ENCODE assay signal across 20 mouse cellular contexts in genomic region chr2:107231680-107232079, GRCm38 (mm10). TPM values are rescaled to one million over a fixed set of nuclear protein-coding genes. Genes with fewer than 3 reads are reported as not detected.
DNase-seq lines count a peak whose midpoint lies in the region; ATAC-seq and TF ChIP-seq lines count a peak whose summit lies in the region.
"Had no signal": no experiment of that assay in that cellular context is flagged by ENCODE, and none has a peak within 500 bp of the region (broad histone marks: within the 10 kb centered on the region; RNA-seq: fewer than 3 reads in every experiment).

No protein-coding gene starts in this region.

- no peak overlapping the region for H3K9ac ChIP-seq in limb, embryonic 11.5 days (ENCODE audit: low read length)
- no peak overlapping the region for H3K9ac ChIP-seq in heart, embryonic 15.5 days
- H3K9ac ChIP-seq: forebrain, embryonic 13.5 days; hindbrain, embryonic 13.5 days; intestine, embryonic 15.5 days; limb, embryonic 13.5 days; liver, embryonic 14.5 days had no signal

- ATAC-seq in limb, embryonic 11.5 days (ENCODE audit: insufficient number of reproducible peaks, low FRiP score, low TSS enrichment, low read depth): peak; percentile 52; the same call in 1 of the 2 replicates
- peak; percentile 87 for ATAC-seq in G1E (ENCODE audit: extremely low read depth, insufficient number of reproducible peaks, low FRiP score, poor library complexity, severe bottlenecking)
- peak; percentile 32; the same call in 1 of the 2 replicates for ATAC-seq in heart, embryonic 15.5 days (replicated peaks; ENCODE audit: insufficient number of reproducible peaks, insufficient read depth, low FRiP score, low read depth)
- ATAC-seq: forebrain, embryonic 13.5 days; intestine, embryonic 15.5 days had no signal

- no peaks in the 10 kb centered on the region for H3K4me1 ChIP-seq in limb, embryonic 11.5 days (ENCODE audit: control insufficient read depth, insufficient read depth, low read length)
- no peaks in the 10 kb centered on the region for H3K4me1 ChIP-seq in limb, embryonic 10.5 days
- H3K4me1 ChIP-seq in G1E (ENCODE audit: insufficient read depth, low read depth, low read length): peaks cover 8% of the 10 kb centered on the region; the same call in 1 of the 2 replicates
- peaks cover 17% of the 10 kb centered on the region for H3K4me1 ChIP-seq in heart, embryonic 15.5 days (replicated peaks)
- H3K4me1 ChIP-seq: forebrain, embryonic 13.5 days; hindbrain, embryonic 13.5 days; intestine, embryonic 15.5 days; limb, embryonic 13.5 days had no signal

- H3K4me3 ChIP-seq in limb, embryonic 11.5 days (ENCODE audit: low read depth, low read length): no peak overlapping the region
- H3K4me3 ChIP-seq in limb, embryonic 10.5 days: no peak overlapping the region
- no peak overlapping the region for H3K4me3 ChIP-seq in G1E (ENCODE audit: low read depth, low read length)
- H3K4me3 ChIP-seq in heart, embryonic 15.5 days: no peak overlapping the region
- H3K4me3 ChIP-seq: forebrain, embryonic 13.5 days; hindbrain, embryonic 13.5 days; intestine, embryonic 15.5 days; left cerebral cortex, adult 2 months; limb, embryonic 13.5 days had no signal

- no peaks in the 10 kb centered on the region for H3K36me3 ChIP-seq in limb, embryonic 11.5 days (ENCODE audit: control insufficient read depth, insufficient read depth, low read length)
- no peaks in the 10 kb centered on the region for H3K36me3 ChIP-seq in limb, embryonic 10.5 days
- no peaks in the 10 kb centered on the region for H3K36me3 ChIP-seq in G1E (replicated peaks)
- no peaks in the 10 kb centered on the region for H3K36me3 ChIP-seq in heart, embryonic 15.5 days
- H3K36me3 ChIP-seq: hindbrain, embryonic 13.5 days; intestine, embryonic 15.5 days; limb, embryonic 13.5 days had no signal

- no peak for DNase-seq in limb, embryonic 11.5 days (ENCODE audit: low spot score)
- no peak for DNase-seq in limb, embryonic 10.5 days (ENCODE audit: low spot score)
- DNase-seq in 3T3-L1 (ENCODE audit: low read depth, low spot score) (peak; percentile 31), G1E (ENCODE audit: low spot score) (peak; percentile 4)
- DNase-seq in layer of hippocampus, postnatal 10 days (ENCODE audit: low spot score in 2 of 2): no peak
- DNase-seq in cerebellum, adult 18-20 months: no peak
- DNase-seq: adrenal gland, postnatal 25 days; cerebellum, adult 8-10 months; gastrocnemius, postnatal 10 days; kidney, adult 9 months; kidney, postnatal 25 days; thymus, postnatal 25 days had no signal

- H3K9me3 ChIP-seq in limb, embryonic 11.5 days (ENCODE audit: control insufficient read depth, low read length): no peaks in the 10 kb centered on the region
- H3K9me3 ChIP-seq in limb, embryonic 10.5 days (replicated peaks): no peaks in the 10 kb centered on the region
- no peaks in the 10 kb centered on the region for H3K9me3 ChIP-seq in G1E (replicated peaks)
- H3K9me3 ChIP-seq in heart, embryonic 15.5 days (replicated peaks): no peaks in the 10 kb centered on the region
- H3K9me3 ChIP-seq: forebrain, embryonic 13.5 days; hindbrain, embryonic 13.5 days; intestine, embryonic 15.5 days; limb, embryonic 13.5 days had no signal

- no peak overlapping the region for H3K4me2 ChIP-seq in limb, embryonic 11.5 days (ENCODE audit: low read depth, severe bottlenecking)
- no peak overlapping the region for H3K4me2 ChIP-seq in heart, embryonic 15.5 days
- H3K4me2 ChIP-seq: forebrain, embryonic 13.5 days; hindbrain, embryonic 13.5 days; intestine, embryonic 15.5 days; limb, embryonic 13.5 days had no signal

- WGBS in limb, embryonic 11.5 days: 76% methylated on average over 2 of the region's 2 CpGs
- 89% methylated on average over 2 of the region's 2 CpGs for WGBS in limb, embryonic 10.5 days
- WGBS in heart, embryonic 15.5 days: 54% methylated on average over 2 of the region's 2 CpGs

- no peaks in the 10 kb centered on the region for H3K27me3 ChIP-seq in limb, embryonic 11.5 days (ENCODE audit: control insufficient read depth, insufficient read depth, low read length)
- no peaks in the 10 kb centered on the region for H3K27me3 ChIP-seq in limb, embryonic 10.5 days (ENCODE audit: low read depth, poor library complexity, severe bottlenecking)
- H3K27me3 ChIP-seq in G1E (ENCODE audit: insufficient read depth, low read length): no peaks in the 10 kb centered on the region
- no peaks in the 10 kb centered on the region for H3K27me3 ChIP-seq in heart, embryonic 15.5 days
- H3K27me3 ChIP-seq: forebrain, embryonic 13.5 days; hindbrain, embryonic 13.5 days; intestine, embryonic 15.5 days; limb, embryonic 13.5 days had no signal

- no peak for TF ChIP-seq CTCF in G1E (IDR thresholded peaks at IDR 0.05; ENCODE audit: low read depth, low read length)

- H3K27ac ChIP-seq in limb, embryonic 11.5 days (replicated peaks; ENCODE audit: low read depth, low read length): no peak overlapping the region
- H3K27ac ChIP-seq in limb, embryonic 10.5 days: no peak overlapping the region
- H3K27ac ChIP-seq in heart, embryonic 15.5 days: no peak overlapping the region
- H3K27ac ChIP-seq: forebrain, embryonic 13.5 days; hindbrain, embryonic 13.5 days; intestine, embryonic 15.5 days; left cerebral cortex, adult 2 months; limb, embryonic 13.5 days; liver, embryonic 14.5 days; macrophage had no signal

RNA-seq across cellular contexts. Expression of gene Kcna4, which starts 58.8 kb away (rescaled TPM):
- 0.09 TPM in 2 replicates for polyA plus RNA-seq in limb, embryonic 11.5 days (2014; fragmentation: Nextera tagmentation; extraction: Ambion mirVana)
- 0.05 and 0.06 TPM in 2 replicates for polyA plus RNA-seq in limb, embryonic 10.5 days (2016; fragmentation: Nextera tagmentation; extraction: Ambion mirVana)
- total RNA-seq in G1E (2014; fragmentation: Nextera tagmentation) (not detected in 2 replicates), G1E (2017) (under 0.01 and 0.11 TPM in 2 replicates)
- polyA plus RNA-seq in G1E (2012): not detected in 2 replicates
- 5.0 and 6.6 TPM in 2 replicates for polyA plus RNA-seq in heart, embryonic 15.5 days (2015; fragmentation: Nextera tagmentation; extraction: Ambion mirVana)
- total RNA-seq in layer of hippocampus, postnatal 10 days (2021): 10 to 100 TPM; 38.5 to 46.7 TPM
- polyA plus RNA-seq: macrophage had no signal

Comparison
In these comparisons a context has a peak if more than half of its experiments do, and no peak if none do; other contexts are left out.
1. ATAC-seq: peak in every context shown above with its lines; median percentile 87 in G1E; 52 in limb, embryonic 11.5 days; 32 in heart, embryonic 15.5 days.
2. DNase-seq: peak in 3T3-L1 (single experiment) and G1E (single experiment); none in limb, embryonic 11.5 days (single experiment), limb, embryonic 10.5 days (single experiment), layer of hippocampus, postnatal 10 days (0 of 2) and cerebellum, adult 18-20 months (0 of 2).